Mouse (Mus musculus): ENCODE measurements around the gene Rtel1.

DNA sequence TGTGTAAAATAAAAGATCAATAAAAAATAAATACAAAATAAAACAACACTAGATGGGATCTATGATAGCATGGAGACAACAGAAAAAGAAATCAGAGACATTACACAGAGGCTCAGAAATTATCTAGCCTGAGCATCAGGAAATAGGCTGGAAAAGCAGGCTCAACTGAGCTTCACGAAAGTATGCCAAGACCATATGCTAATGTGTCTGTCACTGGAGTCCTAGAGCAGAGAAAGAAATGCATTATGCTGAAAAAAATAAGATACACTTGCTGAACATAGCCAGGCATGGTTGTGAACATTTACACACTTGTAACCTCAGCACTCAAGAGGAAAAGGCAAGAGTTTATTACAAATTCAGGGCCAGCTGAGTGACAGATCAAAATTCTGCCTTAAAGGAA lies 39.6 kb upstream of the Rtel1 start:
- TF ChIP-seq GATA1 (IDR thresholded peaks at IDR 0.05; ENCODE audit: borderline replicate concordance, low read length), result no peak
- no peak for TF ChIP-seq FLI1 (IDR thresholded peaks at IDR 0.05; ENCODE audit: low read length)

Measured in megakaryocyte, embryonic 14.5 days (primary cell).